Mouse (Mus musculus): ENCODE results near the gene Tssk1.

- TF ChIP-seq CTCF (IDR thresholded peaks at IDR 0.05 in 2 of 3, conservative IDR thresholded peaks at IDR 0.05 in 1 of 3; ENCODE audit: control insufficient read depth in 1 of 3, insufficient read depth in 1 of 3, low read depth in 2 of 3, low read length in 3 of 3, poor library complexity in 1 of 3, severe bottlenecking in 1 of 3) (no peak), MAZ (IDR thresholded peaks at IDR 0.05; ENCODE audit: low read depth, low read length) (no peak), RCOR1 (IDR thresholded peaks at IDR 0.05; ENCODE audit: low read depth, low read length) (no peak)
Observed at GRCm38 (mm10) chr16:17876096-17876495, 17.9 kb upstream of the Tssk1 start.

Data from MEL (cell line).